Mouse (Mus musculus): ENCODE results near the gene Snapc5.
"Not testable (repeated sequence)": the region's sequence is repeated elsewhere in the genome, so short reads cannot be mapped to it uniquely, and the experiment has no call there.

The Snapc5 gene

GRCm38 (mm10) chr9:64198763-64199418 is 19.8 kb downstream of the Snapc5 start:
- not testable (repeated sequence) for DNase-seq (ENCODE audit: low read depth, low spot score)

- DNase-seq (ENCODE audit: low read depth, low spot score): no peak
Measured at GRCm38 (mm10) chr9:64199897-64200296, 20.8 kb downstream of the Snapc5 start.

- DNase-seq (ENCODE audit: low read depth, low spot score): no peak
Measured at GRCm38 (mm10) chr9:64202331-64202730, 23.3 kb downstream of the Snapc5 start.

GRCm38 (mm10) chr9:64202866-64203265 is 23.8 kb downstream of the Snapc5 start:
- DNase-seq (ENCODE audit: low read depth, low spot score): no peak

GRCm38 (mm10) chr9:64207509-64208084 is 28.5 kb downstream of the Snapc5 start:
- no peak for DNase-seq (ENCODE audit: low read depth, low spot score)

GRCm38 (mm10) chr9:64214452-64214851 is 35.4 kb downstream of the Snapc5 start:
- no peak for DNase-seq (ENCODE audit: low read depth, low spot score)

GRCm38 (mm10) chr9:64216090-64216489 is 37.0 kb downstream of the Snapc5 start:
- no peak for DNase-seq (ENCODE audit: low read depth, low spot score)

- no peak for DNase-seq (ENCODE audit: low read depth, low spot score)
Measured at GRCm38 (mm10) chr9:64216641-64217040, 37.6 kb downstream of the Snapc5 start.

- no peak for DNase-seq (ENCODE audit: low read depth, low spot score)
Measured at GRCm38 (mm10) chr9:64217887-64218286, 38.8 kb downstream of the Snapc5 start.

- DNase-seq (ENCODE audit: low read depth, low spot score): no peak
Measured at GRCm38 (mm10) chr9:64219305-64219704, 40.2 kb downstream of the Snapc5 start.

- no peak for DNase-seq (ENCODE audit: low read depth, low spot score)
Measured at GRCm38 (mm10) chr9:64219772-64220420, 40.8 kb downstream of the Snapc5 start.

GRCm38 (mm10) chr9:64220603-64221002 is 41.5 kb downstream of the Snapc5 start:
- no peak for DNase-seq (ENCODE audit: low read depth, low spot score)

GRCm38 (mm10) chr9:64221480-64221879 is 42.4 kb downstream of the Snapc5 start:
- no peak for DNase-seq (ENCODE audit: low read depth, low spot score)

GRCm38 (mm10) chr9:64222098-64222497 is 43.0 kb downstream of the Snapc5 start:
- no peak for DNase-seq (ENCODE audit: low read depth, low spot score)

GRCm38 (mm10) chr9:64225805-64226204 is 46.7 kb downstream of the Snapc5 start:
- DNase-seq (ENCODE audit: low read depth, low spot score): no peak

GRCm38 (mm10) chr9:64227736-64228135 is 48.7 kb downstream of the Snapc5 start:
- no peak for DNase-seq (ENCODE audit: low read depth, low spot score)

GRCm38 (mm10) chr9:64228972-64229371 is 49.9 kb downstream of the Snapc5 start:
- DNase-seq (ENCODE audit: low read depth, low spot score): no peak

GRCm38 (mm10) chr9:64231171-64231570 is 52.1 kb downstream of the Snapc5 start:
- DNase-seq (ENCODE audit: low read depth, low spot score): no peak

GRCm38 (mm10) chr9:64231674-64232073 is 52.6 kb downstream of the Snapc5 start:
- DNase-seq (ENCODE audit: low read depth, low spot score): no peak

- DNase-seq (ENCODE audit: low read depth, low spot score): no peak
Measured at GRCm38 (mm10) chr9:64232257-64232957, 53.3 kb downstream of the Snapc5 start.
